Mouse (Mus musculus) heart, adult 11 months (tissue): Measurements from ENCODE around the gene Kcnc4.

Experiments used
- DNase-seq: peaks from one replicate; pipeline ENCODE4 v3.0.0; 2022

The Kcnc4 gene

DNA sequence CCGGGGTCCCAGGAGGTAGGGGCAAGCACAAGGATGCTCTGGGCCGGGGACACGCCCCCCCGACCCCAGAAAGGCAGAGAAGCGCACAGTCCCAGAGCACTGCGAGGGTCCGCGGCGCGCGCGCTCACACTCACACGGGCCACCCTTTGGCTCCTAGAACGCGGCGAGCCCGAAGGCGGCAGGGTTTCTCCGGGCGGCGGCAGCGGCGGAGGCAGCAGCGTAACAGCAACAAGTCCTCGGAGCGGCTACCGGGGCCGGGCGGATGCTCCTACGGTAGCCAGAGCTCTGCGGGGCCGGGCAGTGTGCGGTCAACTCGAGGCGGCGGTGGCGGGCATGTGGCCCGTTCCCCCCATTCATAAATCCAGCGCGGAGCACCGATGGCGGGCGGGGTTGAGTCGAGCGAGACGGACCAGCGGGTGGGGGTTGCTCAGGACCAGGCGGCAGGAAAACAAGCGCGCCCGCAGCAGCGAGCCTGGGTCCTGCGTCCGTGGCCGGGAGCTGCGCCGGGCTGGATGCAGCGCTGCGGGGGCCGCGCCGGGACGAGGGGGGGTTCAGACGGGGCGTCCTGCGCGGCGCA lies at the start of gene Kcnc4:
Kcnc4 (minus strand) TSS at position 357 of the 577 bp plus-strand sequence.
- no peak for DNase-seq

DNA sequence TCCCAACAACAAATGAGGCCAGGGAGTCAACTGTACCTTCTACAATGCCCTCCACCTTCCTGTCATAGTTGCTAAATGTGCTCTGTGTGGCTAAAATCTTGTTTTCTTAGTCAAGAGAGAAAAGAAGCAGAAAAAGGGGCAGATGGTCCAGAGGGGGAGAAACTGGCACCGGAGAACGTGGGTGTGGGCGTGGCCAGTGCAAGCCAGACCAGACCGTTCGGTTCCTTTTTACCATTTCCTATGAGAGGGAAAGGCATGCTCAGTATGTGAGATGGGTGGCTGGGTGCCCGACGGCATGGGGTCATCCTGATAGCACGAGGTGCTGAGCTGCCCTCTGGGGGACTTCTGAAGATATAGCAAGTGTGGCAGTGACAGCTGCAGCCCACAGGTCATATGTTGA lies 49.3 kb upstream of the Kcnc4 start:
- DNase-seq = no peak

DNA sequence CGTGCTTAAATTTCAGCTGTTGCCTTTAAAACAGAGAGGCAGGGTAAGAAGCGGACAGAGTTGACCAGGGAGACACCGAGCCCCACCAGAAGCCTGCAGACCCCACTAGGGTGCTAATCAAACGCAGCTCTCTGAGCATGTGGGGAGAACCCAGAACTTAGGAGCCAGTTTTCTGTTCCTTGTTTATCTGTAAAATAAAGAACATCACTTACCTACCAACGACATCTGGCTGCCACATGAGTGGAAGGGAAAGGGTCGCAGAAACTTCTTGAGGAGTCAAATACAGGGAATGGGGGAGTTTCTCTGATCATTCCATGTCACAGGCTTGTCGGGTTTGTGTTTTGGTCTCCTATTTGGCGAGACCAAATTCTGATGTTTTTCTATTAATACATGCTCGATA lies 48.6 kb upstream of the Kcnc4 start:
- DNase-seq = no peak

DNA sequence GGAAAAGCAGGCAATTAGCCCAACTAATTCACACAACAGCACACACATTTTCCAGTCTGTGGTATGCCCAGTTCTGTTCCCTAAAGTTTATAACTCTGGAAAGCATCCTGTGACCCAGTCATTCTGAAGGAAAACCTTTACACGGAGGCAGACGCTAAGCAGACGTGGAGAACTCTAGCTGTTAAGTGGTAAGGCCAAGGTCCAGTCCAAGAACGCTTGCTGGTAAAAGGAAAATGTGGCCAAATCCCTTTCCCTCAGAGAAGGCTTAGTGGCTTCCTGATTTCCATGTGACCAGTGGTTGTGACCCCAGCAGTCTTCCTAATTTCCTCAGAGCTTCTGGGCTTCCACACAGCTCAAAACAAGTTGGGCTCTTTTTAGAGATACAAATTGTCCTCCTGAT lies 47.2 kb upstream of the Kcnc4 start:
- DNase-seq = no peak

DNA sequence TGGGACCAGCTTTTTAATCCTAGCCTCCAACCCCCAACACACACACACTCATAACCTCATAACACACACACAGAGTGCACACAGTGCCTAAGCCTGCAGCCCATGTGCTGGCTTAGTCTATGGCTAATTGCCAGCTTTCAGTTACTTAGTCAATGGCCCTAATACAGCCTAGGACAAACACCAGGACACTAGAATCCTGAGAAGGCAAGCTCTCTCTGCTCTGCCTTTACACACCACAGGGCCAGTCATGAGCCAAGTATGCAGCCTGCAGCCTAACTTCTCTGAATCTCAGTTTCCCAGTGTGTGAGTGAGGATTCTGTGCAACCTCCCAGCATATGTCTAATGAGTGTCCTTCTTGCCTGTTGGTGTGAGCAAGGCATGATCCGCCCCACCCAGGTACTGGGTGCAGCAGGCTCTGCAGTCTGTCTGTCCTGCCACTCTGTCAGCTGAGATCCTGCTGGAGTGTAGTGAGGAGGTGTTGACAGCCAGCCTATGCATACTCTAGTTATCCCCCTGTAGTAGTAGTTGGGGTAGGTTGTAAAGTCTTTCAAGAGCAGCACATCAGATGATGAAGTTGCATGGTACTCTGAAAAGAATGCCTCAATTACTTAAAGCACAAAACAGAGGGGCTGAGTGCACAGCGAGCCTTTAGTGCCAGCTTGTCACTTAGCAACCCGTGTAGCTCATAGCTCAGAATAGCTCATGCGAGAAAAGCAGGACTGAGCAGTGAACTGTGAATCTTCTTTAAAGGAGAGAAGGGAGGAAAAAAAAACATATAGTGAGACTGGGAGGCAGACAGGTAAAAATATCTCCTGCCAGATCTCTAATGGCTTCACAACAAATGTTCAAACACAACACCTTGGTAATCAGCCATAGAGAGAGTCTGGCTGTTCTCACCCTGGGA lies 46.4 kb upstream of the Kcnc4 start:
- DNase-seq = no peak

DNA sequence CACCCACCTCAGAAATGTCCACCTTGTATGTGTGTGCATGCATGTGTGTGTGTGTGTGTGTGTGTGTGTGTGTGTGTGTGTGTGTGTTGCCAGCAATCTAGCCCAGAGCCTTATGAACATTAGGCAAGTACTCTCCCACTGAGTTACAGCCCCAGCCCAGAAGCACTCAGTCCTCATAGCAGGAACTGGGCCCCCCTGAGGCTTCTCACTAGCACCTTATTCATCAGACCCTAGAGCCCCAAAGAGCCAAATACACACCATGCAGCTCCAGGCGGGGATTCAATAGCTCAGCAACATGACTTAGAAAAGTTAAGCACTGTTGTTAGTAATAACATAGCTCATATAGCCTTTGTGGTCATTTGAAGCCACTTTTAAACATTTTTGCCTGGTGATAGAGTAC lies 45.2 kb upstream of the Kcnc4 start:
- DNase-seq = no peak

DNA sequence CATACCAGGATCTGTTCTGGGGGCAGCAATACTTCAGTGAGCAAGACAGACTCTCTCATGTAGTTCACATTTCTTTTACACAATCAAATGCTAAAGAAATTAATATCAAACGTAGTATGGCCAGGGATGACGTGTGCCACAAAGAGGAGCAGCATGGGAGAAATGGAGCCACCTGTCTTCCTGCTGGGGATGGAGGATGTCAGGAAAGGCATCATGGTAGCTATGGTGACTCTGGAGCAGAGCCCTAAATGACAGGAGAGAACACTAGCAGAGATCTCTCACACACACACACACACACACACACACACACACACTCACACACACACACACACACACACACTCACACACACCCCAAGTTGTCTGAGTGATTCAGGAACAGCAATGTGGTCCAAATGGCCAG lies 44.4 kb upstream of the Kcnc4 start:
- DNase-seq = no peak

DNA sequence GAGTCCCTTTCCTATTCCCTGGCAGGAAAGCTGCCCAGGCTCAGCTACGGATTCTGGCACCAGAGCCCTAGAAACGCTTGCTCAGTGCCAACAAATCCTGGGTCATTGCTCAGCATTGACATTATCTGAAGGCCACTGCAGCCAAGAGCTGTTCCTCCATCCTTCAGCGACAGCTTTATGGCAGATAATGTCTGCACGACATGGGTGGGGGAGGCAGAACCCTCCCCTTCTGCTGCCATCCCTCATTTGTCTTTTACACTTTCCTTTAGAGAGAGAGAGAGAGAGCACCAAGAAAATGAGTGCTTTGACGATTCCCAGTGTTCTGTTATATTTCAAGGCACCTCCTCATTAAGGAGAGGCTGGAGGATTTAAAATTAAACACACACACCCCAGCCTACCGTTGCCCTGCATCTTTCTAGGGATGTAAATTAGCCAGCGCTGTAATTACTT lies 42.4 kb upstream of the Kcnc4 start:
- DNase-seq = peak; percentile 95

DNA sequence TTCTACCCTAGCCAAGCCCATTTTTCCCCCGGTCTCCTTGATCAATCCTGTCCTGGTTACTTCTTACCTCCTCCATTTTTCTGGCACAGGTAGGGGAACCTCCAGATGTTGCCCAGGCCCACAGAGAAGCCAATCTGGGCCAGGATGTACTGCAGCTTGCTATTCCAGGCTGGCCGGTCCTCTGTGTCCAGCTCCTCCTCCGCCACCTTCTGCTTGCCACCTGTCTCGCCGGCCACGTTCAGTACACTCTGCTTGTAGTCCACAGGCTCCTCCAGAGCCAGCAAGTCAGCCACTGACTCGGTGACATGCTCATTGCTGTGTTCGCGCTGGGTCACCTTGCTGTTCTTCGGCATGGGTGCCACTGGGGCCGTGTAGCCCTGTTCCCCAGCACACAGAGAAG lies 40.9 kb upstream of the Kcnc4 start:
- no peak for DNase-seq

DNA sequence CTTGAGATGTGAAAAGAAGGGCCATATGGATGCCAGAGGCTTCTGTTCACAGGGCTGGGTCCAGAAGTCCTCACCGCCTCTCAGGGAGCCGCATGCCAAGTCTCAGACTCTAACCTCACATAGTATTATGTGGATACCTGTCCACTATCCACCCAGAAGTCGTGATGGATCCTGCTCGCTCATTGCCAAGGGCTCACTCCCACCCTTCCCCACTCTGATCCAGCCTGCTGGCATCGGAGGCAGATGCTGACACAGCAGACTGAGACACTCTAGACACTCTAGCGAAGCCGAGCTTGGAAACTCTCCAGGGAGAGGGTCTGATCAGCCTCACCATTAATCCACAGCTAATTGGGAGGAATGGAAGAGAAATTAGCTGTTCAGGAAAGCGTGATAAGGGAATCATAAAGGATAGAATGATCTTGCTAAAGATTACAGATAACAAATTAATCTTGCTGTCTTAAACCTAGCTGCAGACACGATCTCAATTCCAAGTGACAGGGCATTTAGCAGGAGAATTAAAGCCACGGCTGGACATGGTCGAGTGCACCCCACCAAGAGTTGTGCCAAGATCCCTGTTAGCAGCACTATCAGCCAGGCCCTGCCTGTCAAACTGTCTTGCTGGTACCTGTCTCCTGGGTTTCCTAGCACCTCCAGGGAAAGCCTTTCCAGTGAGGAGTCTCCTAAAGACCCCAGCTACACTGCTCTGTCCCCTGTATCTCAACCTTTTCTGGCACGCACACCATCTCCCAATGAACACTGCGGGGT lies 36.9 kb upstream of the Kcnc4 start:
- DNase-seq = no peak

DNA sequence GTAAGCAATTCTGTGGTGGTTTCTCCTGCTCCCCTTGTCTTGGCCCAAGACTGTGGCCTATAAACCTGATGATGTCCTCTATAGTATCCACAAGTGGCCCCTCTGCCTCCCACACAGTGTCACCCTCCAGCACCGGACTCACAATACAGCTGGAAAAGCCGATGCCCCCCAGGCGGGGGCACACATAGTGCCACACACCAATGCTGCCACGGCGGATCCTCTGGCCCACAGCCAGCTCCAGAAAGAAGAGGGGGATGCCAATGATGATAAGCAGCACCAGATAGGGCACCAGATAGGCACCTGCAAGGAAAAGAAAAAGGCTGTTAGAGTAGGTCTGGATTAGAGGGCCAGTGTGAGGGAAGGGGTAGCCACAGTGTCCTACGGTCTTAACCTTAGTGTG lies 36.2 kb upstream of the Kcnc4 start:
- no peak for DNase-seq

DNA sequence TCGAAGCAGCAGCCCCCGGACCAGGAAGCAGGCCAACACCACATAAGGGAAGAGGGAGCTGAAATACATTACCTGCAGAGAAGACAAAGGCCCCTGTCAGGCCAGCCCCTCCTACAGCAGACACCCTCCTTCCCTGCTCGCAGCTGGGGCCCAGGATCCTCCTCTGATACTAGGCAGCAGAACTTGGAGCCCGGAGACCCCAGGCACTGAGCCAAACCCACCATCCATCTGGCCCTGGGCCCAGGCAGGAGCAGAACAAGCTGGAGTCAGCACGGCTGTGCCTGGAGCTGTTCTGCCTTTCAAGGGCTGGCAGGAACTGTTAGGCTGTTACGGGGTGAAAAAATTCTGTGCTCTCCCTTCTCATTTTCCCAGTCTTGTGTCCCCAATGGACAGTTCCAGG lies 32.1 kb upstream of the Kcnc4 start:
- DNase-seq = no peak

DNA sequence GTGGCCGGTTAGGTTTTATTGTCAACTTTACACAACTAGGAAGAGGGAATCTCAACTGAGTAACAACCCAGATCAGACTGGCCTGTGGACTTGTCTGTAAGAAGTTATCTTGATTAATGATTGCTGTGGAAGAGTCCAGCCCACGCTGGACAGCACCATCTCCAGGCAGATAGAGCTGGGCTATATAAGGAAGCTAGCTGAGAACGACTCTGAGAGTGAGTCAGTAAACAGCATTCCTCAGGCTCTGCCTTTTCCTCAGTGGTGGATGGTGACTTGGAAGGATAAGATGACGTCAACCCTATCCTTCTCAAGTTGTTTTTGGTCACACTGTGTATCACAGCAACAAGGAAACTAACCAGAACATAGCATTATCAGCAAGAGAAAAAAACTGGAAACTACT lies 29.3 kb upstream of the Kcnc4 start:
- no peak for DNase-seq

DNA sequence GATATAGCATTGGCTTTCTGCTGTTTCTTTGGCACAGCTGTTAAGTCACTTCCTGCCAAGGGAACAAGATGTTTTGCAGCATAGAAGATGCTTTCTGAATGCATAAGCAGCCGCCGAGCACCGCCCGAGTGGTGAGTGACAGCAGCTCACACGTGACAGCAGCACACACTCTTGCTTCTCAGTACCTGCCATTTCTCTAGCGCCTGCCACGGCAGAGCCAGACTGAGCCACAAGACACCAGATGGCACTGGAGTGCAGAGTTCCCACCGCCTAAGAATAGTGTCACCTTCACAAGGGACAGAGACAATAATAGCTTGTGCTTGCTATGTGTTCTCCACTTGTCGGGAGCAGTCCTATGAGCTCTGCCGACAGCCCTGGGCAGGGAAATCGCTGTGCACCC lies 23.9 kb upstream of the Kcnc4 start:
- peak; percentile 96 for DNase-seq

DNA sequence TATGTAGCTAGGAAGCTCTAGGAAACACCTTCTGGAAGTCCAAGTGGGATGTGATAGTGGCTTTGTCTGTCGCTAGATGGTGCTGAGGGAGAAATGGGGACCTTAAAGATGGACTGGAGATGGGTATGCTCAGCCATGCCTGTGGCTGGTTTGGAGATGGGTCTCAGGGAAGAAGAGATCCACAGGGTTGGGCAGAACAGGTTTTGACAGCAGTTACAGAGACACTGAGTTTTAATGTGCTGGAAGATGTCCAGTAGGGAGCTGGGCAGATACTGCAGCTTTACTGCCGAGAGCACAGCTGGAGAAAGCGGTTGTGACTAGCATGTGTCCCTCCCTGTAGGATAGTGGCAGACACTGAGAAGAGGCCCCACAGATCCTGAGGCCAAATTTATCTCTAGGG lies 21.3 kb upstream of the Kcnc4 start:
- DNase-seq = no peak

DNA sequence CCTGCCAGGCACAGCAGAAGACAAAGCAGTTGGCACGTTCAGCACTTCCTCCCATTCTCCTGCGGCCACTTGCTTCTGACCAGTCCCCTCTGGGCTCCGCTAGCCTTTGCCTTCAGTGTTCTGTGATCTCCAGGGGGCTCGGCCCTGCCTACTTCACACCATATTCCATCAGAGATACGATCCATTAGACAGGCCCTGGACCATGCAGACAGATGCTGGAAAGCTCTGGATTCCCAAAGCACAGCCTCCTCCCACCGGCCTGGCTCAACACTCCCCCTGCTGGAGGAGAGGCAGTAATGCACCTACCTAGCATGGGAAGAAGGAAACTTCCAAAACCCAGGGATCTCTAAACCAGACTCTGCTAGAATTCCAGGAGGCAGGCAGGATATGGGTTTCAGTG lies 12.8 kb upstream of the Kcnc4 start:
- DNase-seq = peak; percentile 92

DNA sequence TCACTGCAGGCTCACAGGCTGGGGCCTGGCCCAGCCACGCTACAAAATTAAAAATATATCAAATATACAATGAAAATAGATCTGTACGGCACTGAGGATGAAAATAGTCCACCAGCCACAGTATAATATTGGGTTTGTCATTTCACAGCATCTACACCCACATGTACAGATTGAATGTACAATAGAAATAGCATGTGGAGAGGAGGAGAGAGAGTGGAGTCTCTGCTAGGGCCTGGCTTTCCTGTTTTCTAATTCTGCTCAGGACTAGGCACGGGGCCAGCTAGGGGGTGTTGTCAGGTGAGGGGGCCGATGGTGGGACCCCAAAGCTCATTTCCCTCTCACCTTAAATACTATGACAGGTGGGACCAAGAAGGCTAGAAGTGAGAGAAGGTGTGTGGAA lies 9.7 kb upstream of the Kcnc4 start:
- DNase-seq = no peak

DNA sequence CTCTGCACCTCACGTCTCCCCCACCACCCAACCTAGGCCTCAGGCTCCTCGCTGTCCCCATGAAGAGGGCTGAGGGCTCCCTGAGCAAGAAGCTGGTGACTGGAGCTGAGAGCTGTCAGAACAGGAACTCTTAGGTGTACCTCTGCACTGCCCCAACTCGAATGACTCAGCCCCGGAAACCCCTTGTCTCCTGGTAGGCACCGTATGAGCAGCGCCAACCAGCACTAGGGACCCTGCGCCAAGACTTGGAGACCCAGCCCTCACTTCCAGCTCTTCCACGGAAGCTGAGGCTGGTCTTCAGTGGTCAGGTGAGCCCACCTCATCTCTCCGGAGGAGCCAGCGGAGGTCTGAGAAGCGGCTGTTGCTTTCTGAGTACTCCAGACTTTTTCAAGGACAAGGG lies 8.8 kb upstream of the Kcnc4 start:
- no peak for DNase-seq

DNA sequence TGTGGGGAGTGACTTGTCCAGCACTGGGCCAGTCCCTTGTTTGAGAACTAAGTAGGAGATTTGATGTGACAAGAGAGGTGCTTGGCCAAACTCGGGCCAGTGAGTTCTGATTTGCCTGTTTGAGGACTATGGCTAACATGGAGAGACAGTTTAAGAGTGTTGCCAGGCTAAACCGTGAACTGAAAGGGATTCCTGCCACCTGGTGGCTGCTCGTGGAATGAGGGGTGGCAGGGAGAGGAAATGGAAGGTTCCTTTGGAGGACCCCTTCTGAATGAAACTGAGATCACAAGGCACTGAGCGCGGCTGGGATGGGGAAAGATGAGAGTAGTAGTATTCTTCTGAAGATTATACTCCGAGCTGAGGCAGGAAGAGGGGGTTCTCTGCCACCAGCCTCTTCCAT lies 7.2 kb upstream of the Kcnc4 start:
- DNase-seq = no peak

DNA sequence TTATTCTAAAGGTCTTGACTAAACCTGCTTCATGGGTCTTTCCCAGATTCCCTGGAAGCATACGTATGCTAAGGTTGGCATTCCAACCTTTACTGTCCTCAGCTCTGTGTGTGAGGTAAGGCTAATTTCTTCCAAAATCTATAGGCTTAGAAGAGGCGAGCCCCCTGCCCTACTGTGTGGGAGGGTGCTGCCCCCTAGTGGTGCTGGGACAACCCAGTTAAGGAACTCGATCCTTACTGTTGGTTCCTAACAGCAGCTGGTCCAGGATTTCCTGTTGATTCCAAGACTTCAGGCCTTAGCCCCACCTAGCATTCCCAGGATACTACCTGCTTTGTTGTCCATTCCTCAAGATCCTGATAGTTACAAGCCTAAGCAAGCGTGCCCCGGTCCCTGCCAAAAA lies 2.8 kb upstream of the Kcnc4 start:
- peak; percentile 92 for DNase-seq

DNA sequence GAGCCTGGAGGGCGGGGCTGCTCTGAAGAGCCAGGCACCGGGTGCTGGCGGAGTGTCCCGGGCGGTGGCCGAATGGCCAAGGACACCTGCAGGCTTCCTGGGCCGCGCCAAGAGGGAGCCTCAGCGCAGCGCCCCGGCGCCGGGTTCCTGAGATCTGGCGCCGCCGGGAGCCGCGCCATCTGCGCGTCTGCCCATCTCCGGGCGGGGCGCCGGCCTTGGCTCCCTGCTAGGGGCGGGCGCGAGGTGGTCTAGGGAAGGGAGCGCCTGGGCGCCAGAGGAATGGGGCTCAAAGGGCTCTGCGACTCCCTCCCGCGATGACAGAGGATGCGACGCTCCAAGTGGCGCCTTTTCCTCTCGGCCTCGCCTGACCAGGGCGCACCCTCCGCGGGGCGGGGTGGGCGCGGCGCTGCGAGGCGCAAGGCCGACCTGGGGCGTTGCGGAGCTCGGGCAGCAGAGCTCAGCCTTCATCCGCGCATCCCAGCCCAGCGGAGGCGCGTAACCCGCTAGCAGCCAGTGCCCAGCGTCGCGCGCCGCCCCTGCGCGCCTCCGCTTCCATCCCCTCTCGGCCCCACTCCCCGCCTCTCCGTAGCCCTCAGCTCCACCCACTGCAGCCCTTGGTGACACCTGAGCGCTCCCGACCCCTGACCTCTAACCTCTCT lies 550 bp upstream of the Kcnc4 start:
- no peak for DNase-seq

DNA sequence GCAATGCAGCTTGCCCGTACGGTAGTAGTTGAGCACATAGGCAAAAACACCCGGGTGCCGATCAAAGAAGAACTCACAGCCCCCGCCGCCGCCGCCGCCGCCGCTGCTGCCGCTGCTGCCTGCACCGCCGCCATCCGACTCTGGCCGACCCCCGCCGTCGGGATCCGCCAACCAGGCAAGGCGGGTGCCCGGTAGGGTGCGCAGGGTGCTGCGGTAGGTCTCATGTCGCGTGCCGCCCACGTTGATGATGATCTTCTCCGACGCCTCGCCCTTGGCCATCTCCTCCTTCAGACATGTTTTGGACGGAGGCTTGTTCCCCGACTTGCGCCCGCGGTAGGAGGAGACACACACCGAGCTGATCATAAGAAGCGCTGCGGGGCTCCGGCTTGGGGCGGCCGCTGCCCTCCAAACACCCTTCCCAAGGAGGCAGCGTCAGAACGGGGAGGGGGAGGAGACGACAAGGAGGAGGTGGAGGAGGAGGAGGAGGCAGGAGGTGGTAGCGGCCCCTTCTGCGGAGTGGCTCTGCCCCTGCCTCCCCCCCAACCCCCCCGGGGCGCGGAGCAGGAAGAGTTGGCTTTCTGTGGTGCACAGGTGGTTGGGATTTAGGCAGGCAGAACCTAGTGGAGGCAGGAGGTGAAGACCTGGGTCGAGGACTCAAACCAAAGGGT lies 690 bp downstream of the Kcnc4 start:
- no peak for DNase-seq

DNA sequence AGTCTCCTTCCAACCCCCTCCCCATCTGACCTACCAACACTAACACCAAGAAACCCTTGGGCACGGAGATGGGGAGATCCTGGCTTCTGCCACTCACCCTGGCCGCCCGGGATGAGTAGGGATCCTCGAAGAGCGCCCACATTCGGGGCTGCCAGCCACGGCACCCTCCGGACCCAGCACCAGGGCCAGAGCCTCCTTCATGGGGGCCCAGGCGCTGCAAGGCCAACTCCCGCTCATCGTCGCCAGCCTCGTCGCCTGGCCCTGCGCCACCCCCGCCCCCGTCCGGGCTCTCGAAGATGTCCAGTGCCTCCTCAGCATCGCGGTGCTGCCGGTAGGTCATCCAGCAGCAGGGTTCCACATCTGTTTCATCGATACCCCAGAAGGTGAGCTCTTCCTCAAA lies 1.2 kb downstream of the Kcnc4 start:
- no peak for DNase-seq
